Mouse (Mus musculus): ENCODE results near the gene Tmem252. TPM values are rescaled to one million over a fixed set of nuclear protein-coding genes. Genes with fewer than 3 reads are reported as not detected.

The Tmem252 gene
- polyA plus RNA-seq (2016; fragmentation: Nextera tagmentation; extraction: Ambion mirVana), result 0.31 and 0.33 TPM in 2 replicates

- no peak within 1 kb of the TSS for H3K4me3 ChIP-seq
- WGBS, result 67% methylated on average over 4 of the region's 4 CpGs
- peaks cover 8% of the 10 kb centered on the region for H3K4me1 ChIP-seq
- no peak within 1 kb of the TSS for H3K27ac ChIP-seq
- no peaks in the 10 kb centered on the region for H3K9me3 ChIP-seq
- no peaks in the 10 kb centered on the region for H3K36me3 ChIP-seq (replicated peaks)
- no peak for DNase-seq (ENCODE audit: extremely low spot score, low spot score)
- no peaks in the 10 kb centered on the region for H3K27me3 ChIP-seq (ENCODE audit: poor library complexity, severe bottlenecking)
Measured at GRCm38 (mm10) chr19:24673762-24674161, at the start of gene Tmem252. Tmem252 (plus strand) TSS chr19:24674008.

GRCm38 (mm10) chr19:24628049-24628448 is 45.8 kb upstream of the Tmem252 start:
- WGBS, result 91% methylated on average over 4 of the region's 4 CpGs
- Histone ChIP-seq H3K4me1 (no peaks in the 10 kb centered on the region), H3K36me3 (replicated peaks) (no peaks in the 10 kb centered on the region), H3K27me3 (ENCODE audit: poor library complexity, severe bottlenecking) (no peaks in the 10 kb centered on the region), H3K9me3 (no peaks in the 10 kb centered on the region), H3K4me3 (no peak overlapping the region), H3K27ac (no peak overlapping the region)
- DNase-seq (ENCODE audit: extremely low spot score, low spot score), result no peak

GRCm38 (mm10) chr19:24633008-24633407 is 40.8 kb upstream of the Tmem252 start:
- Histone ChIP-seq H3K9me3 (no peaks in the 10 kb centered on the region), H3K4me1 (no peaks in the 10 kb centered on the region), H3K27ac (no peak overlapping the region), H3K36me3 (replicated peaks) (no peaks in the 10 kb centered on the region), H3K27me3 (ENCODE audit: poor library complexity, severe bottlenecking) (no peaks in the 10 kb centered on the region), H3K4me3 (no peak overlapping the region)
- DNase-seq (ENCODE audit: extremely low spot score, low spot score), result no peak
- 93% methylated on average over 3 of the region's 3 CpGs for WGBS

- DNase-seq (ENCODE audit: extremely low spot score, low spot score), result peak; percentile 72
- H3K36me3 ChIP-seq (replicated peaks), result no peaks in the 10 kb centered on the region
- no peaks in the 10 kb centered on the region for H3K9me3 ChIP-seq
- no peaks in the 10 kb centered on the region for H3K27me3 ChIP-seq (ENCODE audit: poor library complexity, severe bottlenecking)
- H3K4me1 ChIP-seq, result no peaks in the 10 kb centered on the region
- H3K27ac ChIP-seq, result no peak overlapping the region
- H3K4me3 ChIP-seq, result no peak overlapping the region
- WGBS, result 9% methylated on average over 7 of the region's 7 CpGs
Measured at GRCm38 (mm10) chr19:24634602-24635001, 39.2 kb upstream of the Tmem252 start.

GRCm38 (mm10) chr19:24636616-24637015 is 37.2 kb upstream of the Tmem252 start:
- Histone ChIP-seq H3K4me1 (no peaks in the 10 kb centered on the region), H3K36me3 (replicated peaks) (no peaks in the 10 kb centered on the region), H3K4me3 (no peak overlapping the region), H3K27me3 (ENCODE audit: poor library complexity, severe bottlenecking) (no peaks in the 10 kb centered on the region), H3K9me3 (no peaks in the 10 kb centered on the region), H3K27ac (no peak overlapping the region)
- 87% methylated on average over 10 of the region's 10 CpGs for WGBS
- DNase-seq (ENCODE audit: extremely low spot score, low spot score), result no peak

- 94% methylated on average over 6 of the region's 6 CpGs for whole genome bisulfite sequencing
- no peaks in the 10 kb centered on the region for H3K9me3 ChIP-seq
Measured at GRCm38 (mm10) chr19:24637988-24638387, 35.8 kb upstream of the Tmem252 start.

GRCm38 (mm10) chr19:24640982-24641381 is 32.8 kb upstream of the Tmem252 start:
- no peak for DNase-seq (ENCODE audit: extremely low spot score, low spot score)
- WGBS, result 92% methylated on average over 6 of the region's 6 CpGs
- peaks cover 5% of the 10 kb centered on the region for H3K4me1 ChIP-seq
- no peak overlapping the region for H3K4me3 ChIP-seq
- no peak overlapping the region for H3K27ac ChIP-seq
- H3K9me3 ChIP-seq, result no peaks in the 10 kb centered on the region
- no peaks in the 10 kb centered on the region for H3K36me3 ChIP-seq (replicated peaks)
- no peaks in the 10 kb centered on the region for H3K27me3 ChIP-seq (ENCODE audit: poor library complexity, severe bottlenecking)

More at GRCm38 (mm10) chr19:24637988-24638387, 35.8 kb upstream of the Tmem252 start:
- no peak overlapping the region for H3K27ac ChIP-seq
- H3K4me3 ChIP-seq, result no peak overlapping the region
- no peaks in the 10 kb centered on the region for H3K4me1 ChIP-seq
- no peaks in the 10 kb centered on the region for H3K36me3 ChIP-seq (replicated peaks)
- DNase-seq (ENCODE audit: extremely low spot score, low spot score), result no peak
- no peaks in the 10 kb centered on the region for H3K27me3 ChIP-seq (ENCODE audit: poor library complexity, severe bottlenecking)

GRCm38 (mm10) chr19:24644971-24645370 is 28.8 kb upstream of the Tmem252 start:
- 86% methylated on average over 10 of the region's 10 CpGs for WGBS
- H3K9me3 ChIP-seq, result no peaks in the 10 kb centered on the region
- no peaks in the 10 kb centered on the region for H3K27me3 ChIP-seq (ENCODE audit: poor library complexity, severe bottlenecking)
- H3K36me3 ChIP-seq (replicated peaks), result no peaks in the 10 kb centered on the region
- no peak for DNase-seq (ENCODE audit: extremely low spot score, low spot score)
- H3K4me3 ChIP-seq, result no peak overlapping the region
- H3K27ac ChIP-seq, result no peak overlapping the region
- peaks cover 10% of the 10 kb centered on the region for H3K4me1 ChIP-seq

- WGBS, result 84% methylated on average over 8 of the region's 8 CpGs
- no peak overlapping the region for H3K27ac ChIP-seq
- H3K9me3 ChIP-seq, result no peaks in the 10 kb centered on the region
- no peaks in the 10 kb centered on the region for H3K36me3 ChIP-seq (replicated peaks)
- peaks cover 21% of the 10 kb centered on the region for H3K4me1 ChIP-seq
- H3K4me3 ChIP-seq, result no peak overlapping the region
- DNase-seq (ENCODE audit: extremely low spot score, low spot score), result no peak
- H3K27me3 ChIP-seq (ENCODE audit: poor library complexity, severe bottlenecking), result no peaks in the 10 kb centered on the region
Measured at GRCm38 (mm10) chr19:24646162-24646829, 27.5 kb upstream of the Tmem252 start.

GRCm38 (mm10) chr19:24648016-24648415 is 25.8 kb upstream of the Tmem252 start:
- Histone ChIP-seq H3K4me3 (no peak overlapping the region), H3K4me1 (peaks cover 35% of the 10 kb centered on the region), H3K9me3 (no peaks in the 10 kb centered on the region), H3K27ac (no peak overlapping the region), H3K36me3 (replicated peaks) (no peaks in the 10 kb centered on the region), H3K27me3 (ENCODE audit: poor library complexity, severe bottlenecking) (no peaks in the 10 kb centered on the region)
- 80% methylated on average over 8 of the region's 8 CpGs for WGBS
- DNase-seq (ENCODE audit: extremely low spot score, low spot score), result no peak

- Histone ChIP-seq H3K9me3 (no peaks in the 10 kb centered on the region), H3K36me3 (replicated peaks) (no peaks in the 10 kb centered on the region), H3K4me3 (no peak overlapping the region), H3K27ac (no peak overlapping the region), H3K4me1 (peaks cover 40% of the 10 kb centered on the region), H3K27me3 (ENCODE audit: poor library complexity, severe bottlenecking) (no peaks in the 10 kb centered on the region)
- no peak for DNase-seq (ENCODE audit: extremely low spot score, low spot score)
- WGBS, result 79% methylated on average over 8 of the region's 8 CpGs
Measured at GRCm38 (mm10) chr19:24650428-24650827, 23.4 kb upstream of the Tmem252 start.

- no peaks in the 10 kb centered on the region for H3K27me3 ChIP-seq (ENCODE audit: poor library complexity, severe bottlenecking)
- 38% methylated on average over 2 of the region's 2 CpGs for WGBS
- no peak for DNase-seq (ENCODE audit: extremely low spot score, low spot score)
- no peak overlapping the region for H3K4me3 ChIP-seq
- H3K4me1 ChIP-seq, result peaks cover 30% of the 10 kb centered on the region
- no peaks in the 10 kb centered on the region for H3K36me3 ChIP-seq (replicated peaks)
- 0 out of 2 replicates have a peak overlapping the region, but pooled peaks have one; percentile 58 for H3K27ac ChIP-seq
- no peaks in the 10 kb centered on the region for H3K9me3 ChIP-seq
Measured at GRCm38 (mm10) chr19:24651595-24651994, 22.2 kb upstream of the Tmem252 start.

- WGBS, result 66% methylated on average over 6 of the region's 6 CpGs
Measured at GRCm38 (mm10) chr19:24652342-24653019, 21.3 kb upstream of the Tmem252 start.

More at GRCm38 (mm10) chr19:24652342-24653019, 21.3 kb upstream of the Tmem252 start:
- H3K9me3 ChIP-seq, result no peaks in the 10 kb centered on the region
- H3K4me3 ChIP-seq, result no peak overlapping the region
- H3K36me3 ChIP-seq (replicated peaks), result no peaks in the 10 kb centered on the region
- H3K27ac ChIP-seq, result no peak overlapping the region
- H3K4me1 ChIP-seq, result peaks cover 30% of the 10 kb centered on the region
- no peaks in the 10 kb centered on the region for H3K27me3 ChIP-seq (ENCODE audit: poor library complexity, severe bottlenecking)
- no peak for DNase-seq (ENCODE audit: extremely low spot score, low spot score)
